Mouse (Mus musculus): ENCODE data around the gene Slc7a7.

- no peak for TF ChIP-seq HCFC1 (IDR thresholded peaks at IDR 0.05; ENCODE audit: borderline replicate concordance, insufficient read depth, low read length)
- no peak for TF ChIP-seq MAFK (IDR thresholded peaks at IDR 0.05; ENCODE audit: insufficient read depth, low read depth, low read length)
- TF ChIP-seq ZC3H11A (IDR thresholded peaks at IDR 0.05; ENCODE audit: borderline replicate concordance, low read depth, low read length): no peak
- TF ChIP-seq CHD2 (IDR thresholded peaks at IDR 0.05; ENCODE audit: low read depth, low read length): no peak
Observed at GRCm38 (mm10) chr14:54324486-54324885, 93.1 kb downstream of the Slc7a7 start.
